Mouse (Mus musculus): Measurements from ENCODE around the gene Reg2.
"Not testable (repeated sequence)": the region's sequence is repeated elsewhere in the genome, so short reads cannot be mapped to it uniquely, and the experiment has no call there.

GRCm38 (mm10) chr6:78422411-78422810 lies 27.0 kb downstream of the Reg2 start, which contains the start of gene Reg1:
- TF ChIP-seq EP300, CTCF (IDR thresholded peaks at IDR 0.05): not testable (repeated sequence)

Measured in lung, postnatal 0 days (tissue).